Mouse (Mus musculus) MEL (cell line): ENCODE measurements around the gene Mrpl22.
"Not testable (repeated sequence)": the region's sequence is repeated elsewhere in the genome, so short reads cannot be mapped to it uniquely, and the experiment has no call there.

ENCODE experiments used
- CHD2 ChIP-seq: IDR thresholded peaks from 2 replicates; pipeline ENCODE4 v1.6.1; 2011; ENCODE audit warnings: low read length, improper control_type of control experiment
- CTCF ChIP-seq, 3 experiments: IDR thresholded peaks in 2 of 3; conservative IDR thresholded peaks in 1 of 3; 2 replicates each; pipeline ENCODE4 v1.5.1; 2011 to 2012; ENCODE audit warnings: low read length in 3 of 3, low read depth in 2 of 3, mild to moderate bottlenecking in 2 of 3, improper control_type of control experiment in 1 of 3, inconsistent platforms in 1 of 3, mixed read lengths in 1 of 3, moderate library complexity in 1 of 3; ENCODE audit not compliant: control insufficient read depth in 1 of 3, insufficient read depth in 1 of 3, poor library complexity in 1 of 3, severe bottlenecking in 1 of 3
- E2F4 ChIP-seq: IDR thresholded peaks from 2 replicates; pipeline ENCODE4 v1.6.1; 2011; ENCODE audit warnings: low read depth, low read length, improper control_type of control experiment, borderline replicate concordance
- GABPA ChIP-seq: IDR thresholded peaks from 2 replicates; pipeline ENCODE4 v1.6.1; 2012; ENCODE audit warnings: low read depth, mild to moderate bottlenecking, inconsistent platforms, low read length, improper control_type of control experiment, moderate library complexity
- GATA1 ChIP-seq: IDR thresholded peaks from 2 replicates; pipeline ENCODE4 v1.6.1; 2011; ENCODE audit warnings: low read depth, low read length, improper control_type of control experiment
- KAT2A ChIP-seq: conservative IDR thresholded peaks from 2 replicates; pipeline ENCODE4 v1.6.1; 2012; ENCODE audit warnings: low read depth, low read length, improper control_type of control experiment, inconsistent platforms
- NRF1 ChIP-seq: IDR thresholded peaks from 2 replicates; pipeline ENCODE4 v1.6.1; 2014; ENCODE audit warnings: low read depth, mild to moderate bottlenecking, inconsistent platforms, low read length, improper control_type of control experiment, moderate library complexity; ENCODE audit not compliant: poor library complexity, insufficient read depth, severe bottlenecking
- SIN3A ChIP-seq: IDR thresholded peaks from 2 replicates; pipeline ENCODE4 v1.6.1; 2012; ENCODE audit warnings: low read length, improper control_type of control experiment, inconsistent platforms
- TCF12 ChIP-seq: IDR thresholded peaks from 2 replicates; pipeline ENCODE4 v1.6.1; 2014; ENCODE audit warnings: low read depth, mild to moderate bottlenecking, inconsistent platforms, low read length, improper control_type of control experiment, moderate library complexity

DNA sequence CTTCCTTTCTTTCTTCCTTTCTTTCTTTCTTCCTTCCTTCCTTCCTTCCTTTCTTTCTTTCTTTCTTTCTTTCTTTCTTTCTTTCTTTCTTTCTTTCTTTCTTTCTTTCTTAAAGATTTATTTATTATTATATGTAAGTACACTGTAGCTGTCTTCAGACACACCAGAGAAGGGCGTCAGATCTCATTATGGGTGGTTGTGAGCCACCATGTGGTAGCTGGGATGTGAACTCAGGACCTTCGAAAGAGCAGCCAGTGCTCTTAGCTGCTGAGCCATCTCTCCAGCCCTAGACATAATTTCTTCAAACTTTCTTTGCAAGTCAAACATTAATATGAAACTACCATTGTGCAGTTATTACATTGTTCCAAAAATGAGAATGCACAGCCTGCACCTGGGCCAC is 53.4 kb downstream of the Mrpl22 start:
- TF ChIP-seq KAT2A, E2F4, TCF12, NRF1, CHD2, SIN3A, GABPA, GATA1: not testable (repeated sequence)
- TF ChIP-seq CTCF (IDR thresholded peaks at IDR 0.05 in 2 of 3, conservative IDR thresholded peaks at IDR 0.05 in 1 of 3; ENCODE audit: control insufficient read depth in 1 of 3, insufficient read depth in 1 of 3, low read depth in 2 of 3, low read length in 3 of 3, poor library complexity in 1 of 3, severe bottlenecking in 1 of 3), result peak in 2 of 3 experiments; percentile 7 to 14; a peak in 1 of 6 replicates
